Mouse (Mus musculus): Measurements from ENCODE around the gene Lin28a. TPM values are rescaled to one million over a fixed set of nuclear protein-coding genes. Genes with fewer than 3 reads are reported as not detected.

Gene Lin28a
- polyA plus RNA-seq, 1 experiment: not detected

- TF ChIP-seq GATA1 (IDR thresholded peaks at IDR 0.05; ENCODE audit: borderline replicate concordance, low read length) (no peak), FLI1 (IDR thresholded peaks at IDR 0.05; ENCODE audit: low read length) (no peak)
- Histone ChIP-seq H3K36me3 (replicated peaks; ENCODE audit: low read length) (no peaks in the 10 kb centered on the region), H3K27me3 (replicated peaks) (peaks cover 64% of the 10 kb centered on the region), H3K9me3 (0 out of 2 replicates have a peak, but pooled peaks cover 3% of the 10 kb centered on the region), H3K4me3 (replicated peaks) (no peak overlapping the region), H3K4me1 (peaks cover 19% of the 10 kb centered on the region)
Measured at GRCm38 (mm10) chr4:134019641-134020351, 1.2 kb upstream of the Lin28a start.

GRCm38 (mm10) chr4:134019210-134019609 is 569 bp upstream of the Lin28a start:
- no peak for TF ChIP-seq GATA1 (IDR thresholded peaks at IDR 0.05; ENCODE audit: borderline replicate concordance, low read length)
- Histone ChIP-seq H3K4me1 (peaks cover 19% of the 10 kb centered on the region), H3K4me3 (replicated peaks) (no peak overlapping the region), H3K27me3 (replicated peaks) (peaks cover 67% of the 10 kb centered on the region), H3K9me3 (0 out of 2 replicates have a peak, but pooled peaks cover 3% of the 10 kb centered on the region), H3K36me3 (replicated peaks; ENCODE audit: low read length) (no peaks in the 10 kb centered on the region)

- H3K36me3 ChIP-seq (replicated peaks; ENCODE audit: low read length): no peaks in the 10 kb centered on the region
- TF ChIP-seq GATA1 (IDR thresholded peaks at IDR 0.05; ENCODE audit: borderline replicate concordance, low read length): no peak
- TF ChIP-seq FLI1 (IDR thresholded peaks at IDR 0.05; ENCODE audit: low read length): no peak
- 0 out of 2 replicates have a peak, but pooled peaks cover 3% of the 10 kb centered on the region for H3K9me3 ChIP-seq
- no peak overlapping the region for H3K4me3 ChIP-seq (replicated peaks)
- H3K27me3 ChIP-seq (replicated peaks): peaks cover 65% of the 10 kb centered on the region
- peaks cover 19% of the 10 kb centered on the region for H3K4me1 ChIP-seq
Measured at GRCm38 (mm10) chr4:134018038-134018778, 433 bp downstream of the Lin28a start.

GRCm38 (mm10) chr4:134017201-134017865 is 1.3 kb downstream of the Lin28a start:
- H3K4me3 ChIP-seq (replicated peaks): no peak overlapping the region
- H3K4me1 ChIP-seq: peaks cover 21% of the 10 kb centered on the region
- H3K9me3 ChIP-seq: 0 out of 2 replicates have a peak, but pooled peaks cover 3% of the 10 kb centered on the region
- no peaks in the 10 kb centered on the region for H3K36me3 ChIP-seq (replicated peaks; ENCODE audit: low read length)
- peaks cover 72% of the 10 kb centered on the region for H3K27me3 ChIP-seq (replicated peaks)
- TF ChIP-seq FLI1 (IDR thresholded peaks at IDR 0.05; ENCODE audit: low read length) (no peak), GATA1 (IDR thresholded peaks at IDR 0.05; ENCODE audit: borderline replicate concordance, low read length) (no peak)

GRCm38 (mm10) chr4:134016767-134017166 is 1.9 kb downstream of the Lin28a start:
- Histone ChIP-seq H3K4me3 (replicated peaks) (no peak overlapping the region), H3K27me3 (replicated peaks) (peaks cover 78% of the 10 kb centered on the region)
- no peak for TF ChIP-seq FLI1 (IDR thresholded peaks at IDR 0.05; ENCODE audit: low read length)
- TF ChIP-seq GATA1 (IDR thresholded peaks at IDR 0.05; ENCODE audit: borderline replicate concordance, low read length): no peak

GRCm38 (mm10) chr4:134016208-134016607 is 2.4 kb downstream of the Lin28a start:
- Histone ChIP-seq H3K9me3 (0 out of 2 replicates have a peak, but pooled peaks cover 3% of the 10 kb centered on the region), H3K4me3 (replicated peaks) (no peak overlapping the region), H3K27me3 (replicated peaks) (peaks cover 81% of the 10 kb centered on the region), H3K4me1 (peaks cover 25% of the 10 kb centered on the region), H3K36me3 (replicated peaks; ENCODE audit: low read length) (no peaks in the 10 kb centered on the region)
- TF ChIP-seq FLI1 (IDR thresholded peaks at IDR 0.05; ENCODE audit: low read length) (no peak), GATA1 (IDR thresholded peaks at IDR 0.05; ENCODE audit: borderline replicate concordance, low read length) (no peak)

More at GRCm38 (mm10) chr4:134016767-134017166, 1.9 kb downstream of the Lin28a start:
- Histone ChIP-seq H3K9me3 (0 out of 2 replicates have a peak, but pooled peaks cover 3% of the 10 kb centered on the region), H3K36me3 (replicated peaks; ENCODE audit: low read length) (no peaks in the 10 kb centered on the region), H3K4me1 (peaks cover 25% of the 10 kb centered on the region)

- Histone ChIP-seq H3K4me1 (peaks cover 19% of the 10 kb centered on the region), H3K9me3 (no peaks in the 10 kb centered on the region), H3K4me3 (replicated peaks) (no peak overlapping the region), H3K27me3 (replicated peaks) (peaks cover 72% of the 10 kb centered on the region), H3K36me3 (replicated peaks; ENCODE audit: low read length) (no peaks in the 10 kb centered on the region)
- TF ChIP-seq GATA1 (IDR thresholded peaks at IDR 0.05; ENCODE audit: borderline replicate concordance, low read length): no peak
Measured at GRCm38 (mm10) chr4:134012858-134013528, 5.6 kb downstream of the Lin28a start.

- H3K4me3 ChIP-seq (replicated peaks): no peak overlapping the region
- 0 out of 2 replicates have a peak, but pooled peaks cover 7% of the 10 kb centered on the region for H3K4me1 ChIP-seq
- H3K36me3 ChIP-seq (replicated peaks; ENCODE audit: low read length): no peaks in the 10 kb centered on the region
- H3K27me3 ChIP-seq (replicated peaks): peaks cover 64% of the 10 kb centered on the region
- TF ChIP-seq FLI1 (IDR thresholded peaks at IDR 0.05; ENCODE audit: low read length) (no peak), GATA1 (IDR thresholded peaks at IDR 0.05; ENCODE audit: borderline replicate concordance, low read length) (no peak)
- H3K9me3 ChIP-seq: no peaks in the 10 kb centered on the region
Measured at GRCm38 (mm10) chr4:134011450-134012414, 6.9 kb downstream of the Lin28a start.

Data from megakaryocyte, embryonic 14.5 days (primary cell).